Mouse (Mus musculus): ENCODE measurements around the gene Rilpl1.

DNA sequence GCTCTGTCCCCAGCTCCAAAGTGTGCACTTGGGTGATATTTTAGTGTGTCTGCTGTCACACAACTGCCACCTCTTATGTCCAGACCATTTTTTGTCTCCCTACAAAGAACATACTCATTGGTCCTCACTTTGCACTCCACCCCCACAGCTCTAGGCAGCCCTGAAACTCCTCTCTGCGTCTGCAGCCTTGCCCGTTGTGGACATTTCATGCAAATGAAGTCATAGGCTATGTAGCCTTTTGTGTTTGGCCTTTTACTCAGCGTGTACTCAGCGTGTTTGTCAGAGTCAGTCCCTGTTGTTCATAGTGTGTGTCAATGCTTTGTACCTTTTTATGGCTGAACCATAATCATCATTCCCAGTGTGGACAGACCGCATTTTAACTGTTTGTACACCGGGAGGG, 81.7 kb downstream of the Rilpl1 start:
- TF ChIP-seq CTCF (IDR thresholded peaks at IDR 0.05; ENCODE audit: low read depth, low read length): no peak
- no peak for TF ChIP-seq POLR2A (IDR thresholded peaks at IDR 0.05; ENCODE audit: borderline replicate concordance, low read depth, low read length)

All from bone marrow macrophage, adult 2 months (primary cell).